In the genomic region with DNA sequence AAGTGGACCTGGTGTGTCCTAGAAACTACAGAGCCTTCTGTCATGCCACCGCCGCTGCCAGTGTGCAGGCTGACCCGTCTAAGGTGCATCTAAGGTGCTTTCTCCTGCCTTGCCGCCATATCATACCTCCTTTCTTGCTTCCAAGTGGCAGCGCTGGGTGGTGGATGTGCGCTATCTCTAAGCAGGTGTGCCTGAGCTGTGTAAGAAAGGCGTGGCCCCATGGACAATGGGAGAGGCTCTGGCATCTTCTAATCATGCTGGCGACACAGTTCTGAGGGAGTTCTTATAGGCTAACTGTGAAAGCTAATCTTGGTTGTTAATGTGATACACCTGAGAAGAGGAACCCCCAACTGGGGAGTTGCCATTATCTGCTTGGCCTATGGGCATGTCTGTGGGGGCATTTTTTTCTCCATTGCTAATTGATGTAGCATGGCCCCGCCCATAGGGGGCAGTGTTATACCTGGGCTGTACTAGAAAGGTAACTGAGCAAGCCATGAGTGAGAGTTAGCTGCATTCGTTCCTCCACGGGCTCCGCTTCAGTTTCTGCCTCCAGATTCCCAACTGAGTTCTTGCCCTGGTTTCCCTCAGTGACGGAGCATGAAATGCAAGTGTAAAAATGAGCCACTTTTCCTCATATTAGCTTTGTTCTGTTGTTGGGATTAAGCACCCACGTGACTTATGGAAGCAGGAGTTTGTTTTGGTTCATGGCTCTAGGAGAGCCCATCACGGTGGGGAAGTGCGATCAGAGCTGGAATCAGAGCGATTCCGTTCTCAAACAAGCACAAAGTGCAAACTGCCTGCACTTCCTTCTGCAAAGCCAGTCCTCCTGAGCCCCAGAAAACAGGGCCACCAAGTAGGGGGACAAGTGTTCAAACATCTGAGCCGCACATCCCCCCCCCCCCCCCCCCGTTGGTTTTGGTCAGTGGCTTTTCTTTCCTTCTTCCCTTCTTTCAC, we compare ENCODE assay signal across 8 mouse cellular contexts. TPM values are rescaled to one million over a fixed set of nuclear protein-coding genes. Genes with fewer than 3 reads are reported as not detected.
DNase-seq lines count a peak whose midpoint lies in the region; ATAC-seq and TF ChIP-seq lines count a peak whose summit lies in the region.

No protein-coding gene starts in this region.

- no peaks in the 10 kb centered on the region for H3K27me3 ChIP-seq in midbrain, embryonic 10.5 days (ENCODE audit: low read depth, poor library complexity, severe bottlenecking)
- no peaks in the 10 kb centered on the region for H3K27me3 ChIP-seq in midbrain, embryonic 16.5 days (ENCODE audit: control insufficient read depth, insufficient read depth, low read depth, low read length)
- no peaks in the 10 kb centered on the region for H3K27me3 ChIP-seq in heart, postnatal 0 days (ENCODE audit: control insufficient read depth, insufficient read depth, low read length)
- no peaks in the 10 kb centered on the region for H3K27me3 ChIP-seq in limb, embryonic 11.5 days (ENCODE audit: control insufficient read depth, insufficient read depth, low read length)
- H3K27me3 ChIP-seq in midbrain, embryonic 15.5 days (replicated peaks): no peaks in the 10 kb centered on the region

- TF ChIP-seq EP300 in heart, postnatal 0 days (IDR thresholded peaks at IDR 0.05; ENCODE audit: low read depth): no peak

- ATAC-seq in midbrain, embryonic 16.5 days: no peak
- no peak for ATAC-seq in heart, postnatal 0 days (ENCODE audit: insufficient read depth, low read depth)
- no peak for ATAC-seq in limb, embryonic 11.5 days (ENCODE audit: insufficient number of reproducible peaks, low FRiP score, low TSS enrichment, low read depth)
- no peak for ATAC-seq in midbrain, embryonic 15.5 days (replicated peaks)
- no peak; the same call in 1 of the 2 replicates for ATAC-seq in erythroblast, adult 5-6 weeks (replicated peaks; ENCODE audit: low FRiP score, poor library complexity, severe bottlenecking)

- H3K36me3 ChIP-seq in midbrain, embryonic 10.5 days: no peaks in the 10 kb centered on the region
- H3K36me3 ChIP-seq in midbrain, embryonic 16.5 days (ENCODE audit: control insufficient read depth, insufficient read depth, low read length): no peaks in the 10 kb centered on the region
- H3K36me3 ChIP-seq in heart, postnatal 0 days (replicated peaks; ENCODE audit: control insufficient read depth, insufficient read depth, low read length): no peaks in the 10 kb centered on the region
- no peaks in the 10 kb centered on the region for H3K36me3 ChIP-seq in limb, embryonic 11.5 days (ENCODE audit: control insufficient read depth, insufficient read depth, low read length)
- no peaks in the 10 kb centered on the region for H3K36me3 ChIP-seq in midbrain, embryonic 15.5 days (replicated peaks)

- no peak overlapping the region for H3K9ac ChIP-seq in midbrain, embryonic 16.5 days (ENCODE audit: low read depth, low read length)
- no peak overlapping the region for H3K9ac ChIP-seq in heart, postnatal 0 days (replicated peaks; ENCODE audit: low read depth, low read length)
- H3K9ac ChIP-seq in limb, embryonic 11.5 days (ENCODE audit: low read length): no peak overlapping the region; the same call in 1 of the 2 replicates
- H3K9ac ChIP-seq in midbrain, embryonic 15.5 days: no peak overlapping the region

- no peak overlapping the region for H3K27ac ChIP-seq in midbrain, embryonic 10.5 days (replicated peaks)
- no peak overlapping the region for H3K27ac ChIP-seq in midbrain, embryonic 16.5 days (ENCODE audit: low read length)
- no peak overlapping the region for H3K27ac ChIP-seq in brown adipose tissue, adult 24 weeks (replicated peaks; ENCODE audit: low read depth, low read length)
- no peak overlapping the region for H3K27ac ChIP-seq in heart, postnatal 0 days (ENCODE audit: low read depth)
- H3K27ac ChIP-seq in limb, embryonic 11.5 days (replicated peaks; ENCODE audit: low read depth, low read length): no peak overlapping the region
- no peak overlapping the region for H3K27ac ChIP-seq in midbrain, embryonic 15.5 days

- peak; percentile 44 for DNase-seq in midbrain, embryonic 10.5 days (ENCODE audit: low spot score)
- DNase-seq in heart, postnatal 0 days (ENCODE audit: low spot score): no peak
- DNase-seq in limb, embryonic 11.5 days (ENCODE audit: low spot score): peak; percentile 64
- DNase-seq in cerebellum, adult 9-10 months: no peak

- H3K9me3 ChIP-seq in midbrain, embryonic 10.5 days (replicated peaks): no peaks in the 10 kb centered on the region
- H3K9me3 ChIP-seq in midbrain, embryonic 16.5 days (replicated peaks; ENCODE audit: control insufficient read depth, low read length, poor library complexity, severe bottlenecking): no peaks in the 10 kb centered on the region
- H3K9me3 ChIP-seq in heart, postnatal 0 days (replicated peaks; ENCODE audit: control insufficient read depth, low read length): no peaks in the 10 kb centered on the region
- H3K9me3 ChIP-seq in limb, embryonic 11.5 days (ENCODE audit: control insufficient read depth, low read length): no peaks in the 10 kb centered on the region
- no peaks in the 10 kb centered on the region for H3K9me3 ChIP-seq in midbrain, embryonic 15.5 days

- no peak overlapping the region; the same call in 1 of the 2 replicates for H3K4me2 ChIP-seq in midbrain, embryonic 16.5 days (ENCODE audit: low read length)
- peak overlapping the region; percentile 20; the same call in 1 of the 2 replicates for H3K4me2 ChIP-seq in heart, postnatal 0 days (ENCODE audit: low read depth, low read length)
- H3K4me2 ChIP-seq in limb, embryonic 11.5 days (ENCODE audit: low read depth, severe bottlenecking): no peak overlapping the region
- 0 out of 2 replicates have a peak overlapping the region, but pooled peaks have one; percentile 2 for H3K4me2 ChIP-seq in midbrain, embryonic 15.5 days

- peak overlapping the region; percentile 20; the same call in 1 of the 2 replicates for H3K4me3 ChIP-seq in midbrain, embryonic 10.5 days
- H3K4me3 ChIP-seq in midbrain, embryonic 16.5 days (ENCODE audit: low read depth, low read length): no peak overlapping the region
- peak overlapping the region; percentile 27; the same call in 1 of the 2 replicates for H3K4me3 ChIP-seq in brown adipose tissue, adult 24 weeks (ENCODE audit: insufficient read depth, low read depth, low read length)
- H3K4me3 ChIP-seq in heart, postnatal 0 days (ENCODE audit: low read depth, low read length): no peak overlapping the region
- no peak overlapping the region; the same call in 1 of the 2 replicates for H3K4me3 ChIP-seq in limb, embryonic 11.5 days (ENCODE audit: low read depth, low read length)
- no peak overlapping the region for H3K4me3 ChIP-seq in midbrain, embryonic 15.5 days

- peak; percentile 45 for TF ChIP-seq CTCF in heart, postnatal 0 days (IDR thresholded peaks at IDR 0.05; ENCODE audit: low read depth)

- 48% methylated on average over 20 of the region's 20 CpGs for WGBS in midbrain, embryonic 10.5 days
- WGBS in midbrain, embryonic 16.5 days: 48% methylated on average over 20 of the region's 20 CpGs
- 49% methylated on average over 20 of the region's 20 CpGs for WGBS in heart, postnatal 0 days
- WGBS in limb, embryonic 11.5 days: 57% methylated on average over 20 of the region's 20 CpGs
- 47% methylated on average over 20 of the region's 20 CpGs for WGBS in midbrain, embryonic 15.5 days

- peaks cover 8% of the 10 kb centered on the region; the same call in 1 of the 2 replicates for H3K4me1 ChIP-seq in midbrain, embryonic 10.5 days
- H3K4me1 ChIP-seq in midbrain, embryonic 16.5 days (ENCODE audit: control insufficient read depth, insufficient read depth, low read length): peaks cover 2% of the 10 kb centered on the region; the same call in 1 of the 2 replicates
- H3K4me1 ChIP-seq in brown adipose tissue, adult 24 weeks (ENCODE audit: control insufficient read depth, insufficient read depth, insufficient read length, low read length): no peaks in the 10 kb centered on the region
- H3K4me1 ChIP-seq in heart, postnatal 0 days (ENCODE audit: control insufficient read depth, insufficient read depth): no peaks in the 10 kb centered on the region
- no peaks in the 10 kb centered on the region for H3K4me1 ChIP-seq in limb, embryonic 11.5 days (ENCODE audit: control insufficient read depth, insufficient read depth, low read length)
- H3K4me1 ChIP-seq in midbrain, embryonic 15.5 days: peaks cover 1% of the 10 kb centered on the region; the same call in 1 of the 2 replicates

RNA-seq across cellular contexts. Expression of a gene that starts 31.2 kb away (rescaled TPM):
- polyA plus RNA-seq in midbrain, embryonic 10.5 days (2016; fragmentation: Nextera tagmentation; extraction: Ambion mirVana): 2.8 and 3.2 TPM in 2 replicates
- polyA plus RNA-seq in midbrain, embryonic 16.5 days (2015; fragmentation: Nextera tagmentation; extraction: Ambion mirVana): 2.3 and 2.4 TPM in 2 replicates
- polyA plus RNA-seq in brown adipose tissue, adult 24 weeks (2012; ENCODE audit: insufficient read depth, insufficient read length, missing spikeins): 2.8 TPM in 2 replicates
- total RNA-seq in heart, postnatal 0 days (2014; rRNA removed; ENCODE audit: low replicate concordance): 1.5 and 1.7 TPM in 2 replicates
- 1.1 and 1.2 TPM in 2 replicates for polyA plus RNA-seq in heart, postnatal 0 days (2015; fragmentation: Nextera tagmentation; extraction: Ambion mirVana)
- 2.6 and 3.4 TPM in 2 replicates for polyA plus RNA-seq in limb, embryonic 11.5 days (2014; fragmentation: Nextera tagmentation; extraction: Ambion mirVana)
- polyA plus RNA-seq in midbrain, embryonic 15.5 days (2015; fragmentation: Nextera tagmentation; extraction: Ambion mirVana): 2.3 and 2.6 TPM in 2 replicates
- 2.7 and 3.8 TPM in 2 replicates for total RNA-seq in erythroblast, adult 5-6 weeks (2015; ENCODE audit: low replicate concordance)
- total RNA-seq in erythroblast, adult 5-6 weeks (2017; ENCODE audit: low replicate concordance): 0.77 and 0.84 TPM in 2 replicates

Comparison
In these comparisons a context has a peak if more than half of its experiments do, and no peak if none do; other contexts are left out.
1. H3K4me3 ChIP-seq: peak in midbrain, embryonic 10.5 days (single experiment) and brown adipose tissue, adult 24 weeks (single experiment); none in midbrain, embryonic 16.5 days (single experiment), heart, postnatal 0 days (single experiment), limb, embryonic 11.5 days (single experiment) and midbrain, embryonic 15.5 days (single experiment).
2. H3K4me2 ChIP-seq: peak in heart, postnatal 0 days (single experiment) and midbrain, embryonic 15.5 days (single experiment); none in midbrain, embryonic 16.5 days (single experiment) and limb, embryonic 11.5 days (single experiment).
3. DNase-seq: peak in midbrain, embryonic 10.5 days (single experiment) and limb, embryonic 11.5 days (single experiment); none in heart, postnatal 0 days (single experiment) and cerebellum, adult 9-10 months (single experiment).